Comparison of ENCODE assay signal across 25 mouse cellular contexts in genomic region chr2:4335881-4336280, GRCm38 (mm10).
"Had no signal": no experiment of that assay in that cellular context is flagged by ENCODE, and none has a peak within 500 bp of the region (broad histone marks: within the 10 kb centered on the region; RNA-seq: fewer than 3 reads in every experiment).

No protein-coding gene starts in this region.

- H3K9me3 ChIP-seq: heart, embryonic 10.5 days; heart, embryonic 12.5 days; hindbrain, embryonic 13.5 days; hindbrain, embryonic 15.5 days; kidney, embryonic 15.5 days; liver, embryonic 13.5 days; liver, embryonic 15.5 days had no signal

- H3K27me3 ChIP-seq: heart, embryonic 12.5 days; hindbrain, embryonic 13.5 days; hindbrain, embryonic 15.5 days; kidney, embryonic 15.5 days; liver, embryonic 13.5 days; liver, embryonic 15.5 days had no signal

- H3K36me3 ChIP-seq: heart, embryonic 10.5 days; heart, embryonic 12.5 days; hindbrain, embryonic 13.5 days; hindbrain, embryonic 15.5 days; kidney, embryonic 15.5 days; liver, embryonic 13.5 days; liver, embryonic 15.5 days had no signal

- H3K27ac ChIP-seq: gastrocnemius, adult 2 months; heart, embryonic 10.5 days; hindbrain, embryonic 13.5 days; hindbrain, embryonic 15.5 days; hindbrain, postnatal 0 days; kidney, embryonic 15.5 days; kidney, postnatal 0 days; liver, embryonic 13.5 days; liver, embryonic 15.5 days had no signal

- ATAC-seq: hindbrain, postnatal 0 days; intestine, embryonic 16.5 days had no signal

- H3K9ac ChIP-seq: heart, embryonic 12.5 days; hindbrain, embryonic 13.5 days; hindbrain, embryonic 15.5 days; kidney, embryonic 15.5 days; liver, embryonic 13.5 days; liver, embryonic 15.5 days had no signal

- DNase-seq: gastrocnemius, adult 2 months; gastrocnemius, postnatal 10 days; gastrocnemius, postnatal 25 days; heart, adult 18-20 months; heart, postnatal 10 days; kidney, adult 11 months; kidney, adult 2 months; kidney, adult 9 months; kidney, postnatal 14 days; kidney, postnatal 36 days; layer of hippocampus, adult 9-11 months; layer of hippocampus, postnatal 36 days; left cerebral cortex, postnatal 4 days; liver; liver, embryonic 13.5 days had no signal

- H3K4me1 ChIP-seq: liver, embryonic 13.5 days; liver, embryonic 15.5 days had no signal

- H3K4me3 ChIP-seq: gastrocnemius, adult 2 months; heart, embryonic 10.5 days; heart, embryonic 12.5 days; hindbrain, embryonic 13.5 days; hindbrain, embryonic 15.5 days; kidney, embryonic 15.5 days; liver, embryonic 13.5 days; liver, embryonic 15.5 days had no signal

- H3K4me2 ChIP-seq: heart, embryonic 12.5 days; hindbrain, embryonic 13.5 days; hindbrain, embryonic 15.5 days; kidney, embryonic 15.5 days; liver, embryonic 11.5 days; liver, embryonic 13.5 days; liver, embryonic 15.5 days had no signal
